Mouse (Mus musculus): Measurements from ENCODE around the gene Bcl9. TPM values are rescaled to one million over a fixed set of nuclear protein-coding genes. Genes with fewer than 3 reads are reported as not detected.

The Bcl9 gene
- polyA plus RNA-seq, 1 experiment from 2014 or later = 37.7 TPM

DNA sequence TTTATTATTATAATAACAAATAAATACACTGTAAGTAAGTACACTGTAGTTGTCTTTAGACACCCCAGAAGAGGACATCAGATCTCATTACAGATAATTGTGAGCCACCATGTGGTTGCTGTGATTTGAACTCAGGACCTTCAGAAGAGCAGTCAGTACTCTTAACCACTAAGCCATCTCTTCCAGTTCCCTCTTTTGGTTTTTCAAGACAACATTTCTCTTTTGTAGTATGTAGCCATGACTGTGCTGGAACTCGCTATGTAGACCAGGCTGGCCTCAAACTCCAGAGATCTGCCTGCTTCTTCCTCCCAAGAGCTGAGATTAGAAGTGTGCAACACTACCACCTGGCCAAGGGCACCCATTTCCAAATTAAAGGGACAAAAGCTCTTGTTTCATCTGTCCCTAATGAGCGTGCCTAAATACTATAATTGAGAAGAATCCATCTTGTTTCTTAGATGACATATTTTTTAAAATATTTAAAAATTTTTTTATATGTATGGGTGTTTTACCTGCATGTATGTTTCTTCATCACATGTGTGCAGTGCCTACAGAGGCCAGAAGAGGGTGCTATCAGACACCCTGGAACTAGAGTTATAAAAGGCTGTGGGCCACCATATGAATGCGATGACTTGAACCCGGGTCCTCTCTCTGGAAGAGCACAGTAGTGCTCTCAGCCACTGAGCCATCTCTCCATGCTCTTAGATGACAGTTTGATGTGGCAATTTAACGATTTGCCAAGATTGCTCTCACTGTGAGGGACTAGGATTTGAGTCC lies 66.9 kb downstream of the Bcl9 start:
- 87% methylated on average over 5 of the region's 5 CpGs for WGBS

GRCm38 (mm10) chr3:97228457-97228856 lies 69.3 kb downstream of the Bcl9 start:
- Histone ChIP-seq H3K9me3 (peaks cover 5% of the 10 kb centered on the region; the same call in 1 of the 2 replicates), H3K4me3 (peak overlapping the region; percentile 83), H3K9ac (peak overlapping the region; percentile 97), H3K4me2 (peak overlapping the region; percentile 80), H3K27me3 (replicated peaks) (no peaks in the 10 kb centered on the region), H3K27ac (replicated peaks) (peak overlapping the region; percentile 93), H3K4me1 (peaks cover 55% of the 10 kb centered on the region), H3K36me3 (peaks cover 5% of the 10 kb centered on the region)
- 17% methylated on average over 12 of the region's 12 CpGs for WGBS
- no peak for ATAC-seq (ENCODE audit: extremely low read depth, insufficient number of reproducible peaks, low FRiP score, low TSS enrichment)

More for the DNA sequence above, 66.9 kb downstream of the Bcl9 start:
- H3K4me1 ChIP-seq = peaks cover 55% of the 10 kb centered on the region
- no peaks in the 10 kb centered on the region for H3K27me3 ChIP-seq (replicated peaks)
- H3K9me3 ChIP-seq = peaks cover 5% of the 10 kb centered on the region; the same call in 1 of the 2 replicates
- no peak overlapping the region for H3K27ac ChIP-seq (replicated peaks)
- H3K36me3 ChIP-seq = no peaks in the 10 kb centered on the region; the same call in 1 of the 2 replicates
- no peak overlapping the region for H3K4me3 ChIP-seq
- no peak overlapping the region for H3K9ac ChIP-seq
- no peak for ATAC-seq (ENCODE audit: extremely low read depth, insufficient number of reproducible peaks, low FRiP score, low TSS enrichment)
- H3K4me2 ChIP-seq = no peak overlapping the region

DNA sequence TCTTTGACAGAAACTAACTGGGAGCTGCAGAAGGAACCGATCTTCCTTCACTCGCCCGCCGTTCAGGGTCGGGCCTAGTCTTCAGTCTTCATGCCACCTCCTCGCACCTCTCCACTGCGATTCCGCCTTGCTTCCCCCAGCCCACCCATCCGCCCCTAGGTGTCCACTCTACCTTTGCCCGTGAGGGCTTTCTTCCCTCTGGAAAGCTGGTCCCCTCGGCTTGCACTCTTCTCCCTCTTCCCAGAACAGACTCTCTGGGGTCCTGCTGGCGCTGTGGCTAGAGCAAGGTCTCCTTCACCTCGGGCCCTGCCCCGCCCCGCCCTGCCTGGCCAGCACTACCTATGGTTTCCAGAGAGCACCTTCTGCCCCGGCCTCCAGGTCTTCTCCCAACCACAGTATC lies 69.7 kb downstream of the Bcl9 start:
- Histone ChIP-seq H3K36me3 (peaks cover 9% of the 10 kb centered on the region), H3K27me3 (replicated peaks) (no peaks in the 10 kb centered on the region), H3K4me3 (peak overlapping the region; percentile 83), H3K9ac (peak overlapping the region; percentile 97), H3K4me2 (peak overlapping the region; percentile 80), H3K27ac (replicated peaks) (peak overlapping the region; percentile 93), H3K9me3 (peaks cover 5% of the 10 kb centered on the region; the same call in 1 of the 2 replicates), H3K4me1 (peaks cover 52% of the 10 kb centered on the region)
- ATAC-seq (ENCODE audit: extremely low read depth, insufficient number of reproducible peaks, low FRiP score, low TSS enrichment) = 0 out of 2 replicates have a peak, but pooled peaks have one; percentile 2
- under 1% methylated on average over 16 of the region's 16 CpGs for WGBS

DNA sequence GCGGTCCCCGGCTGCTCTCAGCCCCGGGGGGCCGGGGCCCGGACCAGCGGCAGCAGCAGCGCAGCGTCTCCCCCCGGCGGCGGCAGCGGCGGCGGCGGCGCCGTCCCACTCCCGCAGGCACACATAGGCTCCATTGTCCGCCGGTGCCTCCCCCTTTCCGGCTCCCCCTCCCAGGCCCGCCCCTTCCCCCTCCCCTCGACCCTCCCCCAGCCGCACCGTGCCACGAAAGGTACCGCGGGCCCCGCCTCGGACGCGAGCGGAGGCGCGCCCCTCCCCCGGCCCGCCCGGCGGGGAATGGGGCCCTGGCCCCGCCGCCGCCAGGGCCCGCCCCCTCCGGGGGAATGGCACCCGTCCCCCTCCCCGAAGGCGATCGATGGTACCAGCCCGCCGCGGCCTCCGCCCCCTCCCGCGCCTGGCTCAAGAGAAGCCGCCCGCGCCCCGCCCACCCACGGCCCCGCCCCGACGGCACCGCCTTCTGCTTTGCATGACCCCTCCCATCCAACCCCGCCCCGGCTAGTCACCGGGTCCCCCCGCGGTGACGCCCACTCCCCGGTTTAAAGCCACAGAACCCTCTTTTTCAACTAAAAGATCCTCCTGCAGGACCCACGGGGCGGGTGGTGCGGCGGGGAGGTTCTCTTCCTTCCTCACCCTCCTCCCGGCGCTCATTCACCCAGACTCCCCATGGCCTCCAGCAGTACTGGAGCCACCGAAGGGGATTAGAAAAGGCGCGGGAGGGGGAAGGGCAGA lies 70.3 kb downstream of the Bcl9 start:
- Histone ChIP-seq H3K4me1 (peaks cover 46% of the 10 kb centered on the region), H3K27me3 (replicated peaks) (no peaks in the 10 kb centered on the region), H3K36me3 (peaks cover 13% of the 10 kb centered on the region), H3K9ac (peak overlapping the region; percentile 97), H3K4me3 (peak overlapping the region; percentile 83), H3K4me2 (peak overlapping the region; percentile 80), H3K27ac (replicated peaks) (peak overlapping the region; percentile 93), H3K9me3 (peaks cover 5% of the 10 kb centered on the region; the same call in 1 of the 2 replicates)
- under 1% methylated on average over 51 of the region's 79 CpGs for WGBS
- ATAC-seq (ENCODE audit: extremely low read depth, insufficient number of reproducible peaks, low FRiP score, low TSS enrichment) = peak; percentile 88

GRCm38 (mm10) chr3:97226719-97227118 lies 71.0 kb downstream of the Bcl9 start:
- H3K27ac ChIP-seq (replicated peaks) = peak overlapping the region; percentile 93
- peak overlapping the region; percentile 97 for H3K9ac ChIP-seq
- no peaks in the 10 kb centered on the region for H3K27me3 ChIP-seq (replicated peaks)
- ATAC-seq (ENCODE audit: extremely low read depth, insufficient number of reproducible peaks, low FRiP score, low TSS enrichment) = no peak
- WGBS = 1% methylated on average over 18 of the region's 18 CpGs
- H3K36me3 ChIP-seq = peaks cover 21% of the 10 kb centered on the region
- peaks cover 5% of the 10 kb centered on the region; the same call in 1 of the 2 replicates for H3K9me3 ChIP-seq
- peak overlapping the region; percentile 80 for H3K4me2 ChIP-seq
- peaks cover 42% of the 10 kb centered on the region for H3K4me1 ChIP-seq
- H3K4me3 ChIP-seq = peak overlapping the region; percentile 83

- 66% methylated on average over 5 of the region's 5 CpGs for WGBS
- Histone ChIP-seq H3K27me3 (replicated peaks) (no peaks in the 10 kb centered on the region), H3K9me3 (no peaks in the 10 kb centered on the region), H3K9ac (no peak overlapping the region), H3K4me1 (peaks cover 42% of the 10 kb centered on the region), H3K4me3 (no peak overlapping the region), H3K4me2 (peak overlapping the region; percentile 80), H3K36me3 (peaks cover 35% of the 10 kb centered on the region), H3K27ac (replicated peaks) (peak overlapping the region; percentile 58)
- ATAC-seq (ENCODE audit: extremely low read depth, insufficient number of reproducible peaks, low FRiP score, low TSS enrichment) = no peak
Observed at GRCm38 (mm10) chr3:97225231-97225630, 72.5 kb downstream of the Bcl9 start.

DNA sequence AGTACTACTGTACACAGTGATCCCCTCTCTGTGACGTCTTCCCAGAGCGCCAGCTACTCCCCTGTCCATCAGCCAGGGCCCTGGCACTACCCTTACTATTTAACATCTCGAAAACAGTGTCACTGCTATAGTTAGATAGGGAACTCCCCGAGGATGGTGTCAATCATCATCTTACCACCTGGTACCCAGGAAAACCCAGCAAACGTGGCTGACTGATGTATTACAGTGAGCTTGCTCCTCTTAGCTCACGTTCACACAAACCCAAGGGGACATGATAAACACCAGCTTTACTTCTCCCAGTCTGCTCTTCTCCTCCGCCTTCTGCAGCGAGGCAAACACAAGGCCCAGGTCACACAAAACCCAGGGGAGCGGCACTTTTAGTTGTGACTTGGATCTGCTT lies 74.5 kb downstream of the Bcl9 start:
- Histone ChIP-seq H3K4me3 (no peak overlapping the region), H3K27ac (replicated peaks) (no peak overlapping the region), H3K27me3 (replicated peaks) (no peaks in the 10 kb centered on the region), H3K4me2 (no peak overlapping the region), H3K9me3 (no peaks in the 10 kb centered on the region), H3K36me3 (peaks cover 53% of the 10 kb centered on the region), H3K4me1 (peaks cover 35% of the 10 kb centered on the region), H3K9ac (no peak overlapping the region)
- WGBS = 76% methylated on average over 9 of the region's 9 CpGs
- ATAC-seq (ENCODE audit: extremely low read depth, insufficient number of reproducible peaks, low FRiP score, low TSS enrichment) = no peak

DNA sequence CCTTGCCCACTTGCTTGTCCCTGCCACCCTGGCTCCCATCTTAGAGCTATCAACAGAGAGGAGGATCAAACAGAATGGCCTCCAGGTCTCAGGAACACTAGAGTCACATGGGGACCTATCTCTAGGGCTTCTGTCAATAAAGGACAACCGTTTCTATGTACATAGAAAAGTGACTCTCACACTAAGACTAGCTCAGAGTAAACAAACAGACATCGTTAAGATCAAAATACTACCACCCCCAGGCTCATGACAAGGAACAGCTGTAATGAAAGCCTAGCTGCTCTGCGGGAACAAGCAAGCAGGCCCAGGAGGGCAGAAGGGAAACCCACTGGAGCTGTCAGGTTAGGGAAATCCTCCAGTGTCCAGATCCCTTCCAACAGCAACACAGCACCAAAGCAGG lies 82.2 kb downstream of the Bcl9 start:
- H3K36me3 ChIP-seq = peaks cover 93% of the 10 kb centered on the region
- WGBS = 48% methylated on average over 3 of the region's 3 CpGs
- H3K4me3 ChIP-seq = no peak overlapping the region
- H3K27ac ChIP-seq (replicated peaks) = no peak overlapping the region
- peaks cover 18% of the 10 kb centered on the region for H3K4me1 ChIP-seq
- ATAC-seq (ENCODE audit: extremely low read depth, insufficient number of reproducible peaks, low FRiP score, low TSS enrichment) = no peak
- no peaks in the 10 kb centered on the region for H3K27me3 ChIP-seq (replicated peaks)
- no peak overlapping the region for H3K9ac ChIP-seq
- H3K9me3 ChIP-seq = no peaks in the 10 kb centered on the region
- no peak overlapping the region for H3K4me2 ChIP-seq

- WGBS = 30% methylated on average over 1 of the region's 1 CpGs
- Histone ChIP-seq H3K4me3 (no peak overlapping the region), H3K27ac (replicated peaks) (peak overlapping the region; percentile 49), H3K9me3 (no peaks in the 10 kb centered on the region), H3K27me3 (replicated peaks) (no peaks in the 10 kb centered on the region), H3K36me3 (peaks cover 93% of the 10 kb centered on the region), H3K4me2 (no peak overlapping the region), H3K9ac (no peak overlapping the region), H3K4me1 (peaks cover 21% of the 10 kb centered on the region)
- ATAC-seq (ENCODE audit: extremely low read depth, insufficient number of reproducible peaks, low FRiP score, low TSS enrichment) = no peak
Observed at GRCm38 (mm10) chr3:97214439-97214838, 83.3 kb downstream of the Bcl9 start.

- Histone ChIP-seq H3K4me3 (no peak overlapping the region), H3K27me3 (replicated peaks) (no peaks in the 10 kb centered on the region), H3K9ac (no peak overlapping the region), H3K9me3 (no peaks in the 10 kb centered on the region), H3K4me2 (no peak overlapping the region), H3K27ac (replicated peaks) (no peak overlapping the region), H3K4me1 (peaks cover 26% of the 10 kb centered on the region), H3K36me3 (peaks cover 93% of the 10 kb centered on the region)
- 80% methylated on average over 10 of the region's 10 CpGs for WGBS
- ATAC-seq (ENCODE audit: extremely low read depth, insufficient number of reproducible peaks, low FRiP score, low TSS enrichment) = no peak
Observed at GRCm38 (mm10) chr3:97213871-97214270, 83.8 kb downstream of the Bcl9 start.

GRCm38 (mm10) chr3:97211177-97211576 lies 86.5 kb downstream of the Bcl9 start:
- Histone ChIP-seq H3K4me1 (peaks cover 32% of the 10 kb centered on the region), H3K27ac (replicated peaks) (no peak overlapping the region), H3K27me3 (replicated peaks) (no peaks in the 10 kb centered on the region), H3K9ac (no peak overlapping the region), H3K36me3 (peaks cover 98% of the 10 kb centered on the region), H3K9me3 (no peaks in the 10 kb centered on the region), H3K4me2 (no peak overlapping the region), H3K4me3 (no peak overlapping the region)
- WGBS = 68% methylated on average over 5 of the region's 5 CpGs
- no peak for ATAC-seq (ENCODE audit: extremely low read depth, insufficient number of reproducible peaks, low FRiP score, low TSS enrichment)

Data from heart, embryonic 13.5 days (tissue).